Mouse (Mus musculus): ENCODE data around the gene Cdc42se2.
A peak's percentile ranks its signal among the peaks of the same experiment; 100 is the strongest.

The Cdc42se2 gene

GRCm38 (mm10) chr11:54710512-54711293 lies 76.8 kb downstream of the Cdc42se2 start:
- no peak for DNase-seq (ENCODE audit: inconsistent ontology term)

DNA sequence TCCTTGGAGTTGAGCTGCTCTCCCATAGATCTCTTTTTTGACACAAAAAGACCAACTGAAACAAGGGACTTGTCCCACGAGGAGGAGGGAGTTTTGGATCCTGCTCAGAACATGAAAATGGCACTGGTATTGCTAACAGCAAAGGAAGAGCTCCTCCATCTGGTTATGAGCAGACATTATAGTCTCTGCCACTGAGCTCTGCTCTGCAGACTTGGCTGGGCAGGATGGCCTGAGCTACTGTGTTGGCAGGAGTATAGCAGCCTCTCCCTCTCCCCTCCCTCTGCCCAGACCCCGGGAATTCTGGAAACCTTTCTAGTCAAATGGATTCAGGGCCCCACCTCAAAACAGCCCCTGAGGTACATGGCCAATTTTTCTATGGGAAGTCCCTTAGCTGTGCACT lies 77.8 kb downstream of the Cdc42se2 start:
- DNase-seq (ENCODE audit: inconsistent ontology term), result no peak

- no peak for DNase-seq (ENCODE audit: inconsistent ontology term)
Observed at GRCm38 (mm10) chr11:54708153-54708552, 79.3 kb downstream of the Cdc42se2 start.

DNA sequence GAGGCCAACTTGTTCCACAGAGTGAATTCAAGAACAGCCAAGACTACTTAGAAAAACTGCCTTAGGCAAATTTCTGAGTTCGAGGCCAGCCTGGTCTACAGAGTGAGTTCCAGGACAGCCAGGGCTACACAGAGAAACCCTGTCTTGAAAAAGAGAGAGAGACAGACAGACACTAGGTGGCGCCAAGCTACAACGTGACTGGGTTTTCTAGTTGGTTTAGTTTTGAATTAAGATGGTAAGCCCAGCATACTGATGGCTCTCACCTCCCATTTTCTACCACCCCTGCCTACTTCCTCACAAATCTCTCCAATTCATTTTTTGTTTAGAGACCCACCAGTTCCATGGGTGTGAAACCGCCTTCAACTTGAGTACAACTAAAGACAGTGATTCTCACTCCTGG lies 84.2 kb downstream of the Cdc42se2 start:
- DNase-seq (ENCODE audit: inconsistent ontology term), result peak; percentile 38

GRCm38 (mm10) chr11:54701848-54702247 lies 85.6 kb downstream of the Cdc42se2 start:
- no peak for DNase-seq (ENCODE audit: inconsistent ontology term)

GRCm38 (mm10) chr11:54699972-54700371 lies 87.5 kb downstream of the Cdc42se2 start:
- no peak for DNase-seq (ENCODE audit: inconsistent ontology term)

DNA sequence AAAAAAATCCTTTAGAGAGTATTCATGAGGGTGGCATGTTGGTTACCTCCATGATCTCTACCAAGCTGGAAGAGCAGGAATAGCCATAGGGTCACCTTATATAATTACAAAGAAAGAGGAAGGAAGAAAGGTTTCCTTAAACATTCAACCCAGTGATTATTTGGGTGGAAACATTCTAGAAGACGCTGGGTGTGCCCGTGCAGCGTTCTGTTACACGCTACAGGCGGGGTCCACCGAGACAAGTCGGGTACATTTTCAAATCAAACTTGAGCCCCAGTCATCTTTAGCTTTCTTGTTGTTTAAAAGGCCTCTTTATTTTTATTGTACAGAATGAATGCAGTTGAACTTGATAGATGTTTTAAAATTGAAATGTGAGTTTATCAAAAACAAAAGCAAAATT lies 88.8 kb downstream of the Cdc42se2 start:
- DNase-seq (ENCODE audit: inconsistent ontology term), result no peak

DNA sequence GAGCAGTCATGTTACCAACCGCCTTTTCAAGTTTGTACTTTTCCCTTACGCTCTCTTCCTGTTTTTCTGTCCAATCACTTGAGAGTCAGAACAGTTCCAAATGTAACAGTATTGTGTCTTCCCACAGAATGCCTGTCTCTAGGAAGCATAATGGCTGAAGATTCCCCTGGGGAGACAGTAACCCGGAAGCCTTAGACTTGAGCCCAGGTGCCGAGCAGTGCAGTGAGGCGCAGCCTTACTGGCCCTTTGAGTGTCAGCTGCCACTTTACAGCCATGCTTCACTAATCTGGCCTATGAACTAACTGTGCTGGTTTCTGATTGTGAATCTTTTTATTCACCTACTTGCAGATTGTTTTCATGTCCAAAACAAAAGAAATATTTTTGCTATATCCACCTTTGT lies 89.9 kb downstream of the Cdc42se2 start:
- DNase-seq (ENCODE audit: inconsistent ontology term), result no peak

- peak; percentile 11 for DNase-seq (ENCODE audit: inconsistent ontology term)
Observed at GRCm38 (mm10) chr11:54695951-54696350, 91.5 kb downstream of the Cdc42se2 start.

GRCm38 (mm10) chr11:54694291-54694690 lies 93.2 kb downstream of the Cdc42se2 start:
- no peak for DNase-seq (ENCODE audit: inconsistent ontology term)

GRCm38 (mm10) chr11:54693696-54694095 lies 93.8 kb downstream of the Cdc42se2 start:
- DNase-seq (ENCODE audit: inconsistent ontology term), result no peak

DNA sequence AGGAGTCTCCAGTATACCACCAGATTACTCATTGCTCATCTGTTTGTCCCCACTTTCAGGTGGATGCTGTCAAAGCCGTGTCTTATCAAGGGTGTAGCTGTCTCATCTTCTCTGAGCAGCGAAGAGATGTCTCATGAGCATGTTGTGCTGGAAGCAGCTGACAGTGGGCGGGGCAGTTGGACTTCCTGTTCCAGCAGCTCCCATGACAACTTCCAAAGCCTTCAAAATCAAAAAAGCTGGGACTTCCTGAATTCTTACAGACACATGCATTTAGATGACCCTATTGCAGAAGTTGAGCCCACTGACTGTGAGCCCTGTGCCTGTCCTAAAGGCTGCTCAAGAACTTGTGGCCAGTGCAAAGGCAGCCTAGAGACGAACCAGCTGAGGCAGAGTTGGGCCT lies 96.3 kb downstream of the Cdc42se2 start:
- DNase-seq (ENCODE audit: inconsistent ontology term), result no peak

GRCm38 (mm10) chr11:54690171-54690570 lies 97.3 kb downstream of the Cdc42se2 start:
- no peak for DNase-seq (ENCODE audit: inconsistent ontology term)

GRCm38 (mm10) chr11:54684831-54685230 lies 102.6 kb downstream of the Cdc42se2 start:
- no peak for DNase-seq (ENCODE audit: inconsistent ontology term)

DNA sequence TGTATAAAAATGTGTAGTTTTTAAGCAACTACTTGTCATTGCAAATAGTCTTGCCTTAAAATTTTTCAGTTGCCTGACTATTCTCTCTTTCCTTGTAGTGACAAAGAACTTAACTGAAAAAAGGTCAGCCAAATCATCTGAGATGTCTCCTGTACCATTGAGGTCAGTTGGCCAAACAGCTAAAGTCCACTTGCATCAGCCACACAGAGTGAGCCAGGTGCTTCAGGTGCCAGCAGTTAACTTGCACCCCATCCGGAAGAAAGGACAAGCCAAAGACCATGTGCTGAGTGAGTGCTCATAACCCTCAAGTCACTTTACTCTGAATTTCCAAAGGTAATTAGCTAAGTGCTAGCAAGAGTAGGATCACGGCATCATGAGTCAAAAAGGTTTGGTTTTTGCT lies 108.3 kb downstream of the Cdc42se2 start:
- no peak for DNase-seq (ENCODE audit: inconsistent ontology term)

- DNase-seq (ENCODE audit: inconsistent ontology term), result no peak
Observed at GRCm38 (mm10) chr11:54675792-54676489, 111.5 kb downstream of the Cdc42se2 start.

DNA sequence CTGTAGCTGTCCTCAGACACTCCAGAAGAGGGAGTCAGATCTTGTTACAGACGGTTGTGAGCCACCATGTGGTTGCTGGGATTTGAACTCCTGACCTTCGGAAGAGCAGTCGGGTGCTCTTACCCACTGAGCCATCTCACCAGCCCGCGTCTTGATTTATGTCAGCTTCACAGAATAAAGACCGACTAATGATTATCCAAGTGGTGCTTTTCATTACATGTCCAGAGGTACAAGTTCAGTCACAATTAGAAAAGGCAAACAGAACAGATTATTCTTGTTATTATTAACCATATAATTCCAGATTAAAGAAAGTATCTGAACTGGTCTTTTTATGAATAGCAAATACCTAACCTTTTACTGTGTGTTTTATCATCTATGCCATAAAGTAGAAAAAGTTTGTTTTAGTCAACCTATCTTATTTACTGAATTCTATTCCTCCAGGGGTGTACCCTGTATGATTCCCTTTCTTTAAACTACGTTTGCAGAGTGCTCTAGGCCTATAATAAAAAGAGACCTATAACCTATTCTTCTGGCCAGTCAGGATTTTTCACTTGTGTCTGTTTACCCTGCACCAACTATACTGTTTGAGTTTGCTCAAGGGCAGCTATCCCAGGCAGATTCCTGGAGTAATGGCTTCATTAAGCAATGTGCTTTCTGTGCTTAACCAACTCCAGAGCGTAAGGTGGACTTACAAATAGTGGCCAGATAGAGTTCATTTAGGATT lies 113.7 kb downstream of the Cdc42se2 start:
- no peak for DNase-seq (ENCODE audit: inconsistent ontology term)
